Mouse (Mus musculus): Measurements from ENCODE around the gene Ggta1.
A peak's percentile ranks its signal among the peaks of the same experiment; 100 is the strongest.

The Ggta1 gene

DNA sequence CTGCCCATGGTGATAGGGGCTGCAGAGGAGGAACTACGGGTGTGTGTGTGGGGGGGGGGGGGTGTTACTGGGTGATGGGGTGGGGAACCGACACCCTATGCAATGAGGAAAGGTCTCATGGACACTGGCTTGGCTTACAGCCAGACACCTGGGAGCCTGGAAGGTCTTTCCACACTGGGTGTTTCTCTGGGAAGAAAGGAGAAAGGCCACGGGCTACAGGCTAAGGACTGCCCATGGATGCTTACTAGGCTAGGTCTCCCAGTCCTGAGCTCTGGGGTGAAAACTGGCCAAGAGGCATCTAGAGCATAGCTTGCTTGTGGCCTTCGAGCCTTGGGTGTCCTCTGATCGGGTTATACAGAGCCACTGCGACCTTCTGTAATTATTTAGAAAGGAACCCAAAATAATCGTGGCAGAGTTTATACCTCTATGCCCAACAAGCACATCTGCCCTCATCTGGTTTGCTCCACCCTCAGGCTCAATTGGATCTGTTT, at the start of gene Ggta1:
TSS of gene Ggta1 (minus strand) at position 441 of the 491 bp plus-strand sequence.
- DNase-seq (ENCODE audit: low read depth) = peak; percentile 55

DNA sequence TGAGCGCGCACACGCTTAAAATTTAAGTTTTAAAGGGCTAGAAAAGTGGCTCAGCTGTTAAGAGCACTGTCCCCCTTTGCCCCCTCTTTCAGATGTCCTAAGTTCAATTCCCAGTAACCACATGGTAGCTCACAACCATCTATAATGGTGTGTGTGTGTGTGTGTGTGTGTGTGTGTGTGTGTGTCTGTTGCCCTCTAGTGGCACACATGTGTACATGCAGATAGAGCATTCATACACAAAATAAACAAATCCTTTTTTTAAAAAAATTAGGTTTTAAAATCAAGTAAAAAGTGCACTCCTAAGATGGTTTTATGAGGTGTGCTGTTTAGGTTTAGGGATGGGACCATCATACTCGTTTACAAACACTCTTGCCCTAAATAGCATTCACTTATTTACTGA, 49.2 kb upstream of the Ggta1 start:
- no peak for DNase-seq (ENCODE audit: low read depth)

DNA sequence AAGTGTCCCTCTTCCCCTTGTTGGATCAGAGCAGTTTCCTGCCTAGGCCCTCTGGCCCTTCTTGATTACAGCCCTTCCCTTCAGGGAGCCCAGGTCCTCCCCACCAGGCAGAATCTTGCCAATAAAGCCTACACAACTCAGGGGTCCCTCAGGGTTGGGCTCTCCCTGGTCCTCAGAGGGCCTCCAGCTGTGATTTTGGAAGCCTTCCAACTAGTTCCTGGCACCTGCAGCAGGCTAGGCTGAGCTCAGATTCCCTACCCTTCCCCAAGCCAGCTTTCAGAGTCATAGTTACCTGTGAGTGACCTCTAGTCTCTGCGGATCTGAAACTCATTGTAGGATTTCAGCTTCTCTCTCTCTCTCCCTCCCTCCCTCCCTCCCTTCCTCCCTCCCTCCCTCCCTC, 47.9 kb upstream of the Ggta1 start:
- DNase-seq (ENCODE audit: low read depth) = peak; percentile 56

- DNase-seq (ENCODE audit: low read depth) = no peak
Measured at GRCm38 (mm10) chr2:35509888-35510287, 46.9 kb upstream of the Ggta1 start.

GRCm38 (mm10) chr2:35509343-35509667, 46.3 kb upstream of the Ggta1 start:
- DNase-seq (ENCODE audit: low read depth) = no peak

- DNase-seq (ENCODE audit: low read depth) = peak; percentile 83
Measured at GRCm38 (mm10) chr2:35508597-35509342, 45.7 kb upstream of the Ggta1 start.

GRCm38 (mm10) chr2:35507191-35507511, 44.1 kb upstream of the Ggta1 start:
- no peak for DNase-seq (ENCODE audit: low read depth)

DNA sequence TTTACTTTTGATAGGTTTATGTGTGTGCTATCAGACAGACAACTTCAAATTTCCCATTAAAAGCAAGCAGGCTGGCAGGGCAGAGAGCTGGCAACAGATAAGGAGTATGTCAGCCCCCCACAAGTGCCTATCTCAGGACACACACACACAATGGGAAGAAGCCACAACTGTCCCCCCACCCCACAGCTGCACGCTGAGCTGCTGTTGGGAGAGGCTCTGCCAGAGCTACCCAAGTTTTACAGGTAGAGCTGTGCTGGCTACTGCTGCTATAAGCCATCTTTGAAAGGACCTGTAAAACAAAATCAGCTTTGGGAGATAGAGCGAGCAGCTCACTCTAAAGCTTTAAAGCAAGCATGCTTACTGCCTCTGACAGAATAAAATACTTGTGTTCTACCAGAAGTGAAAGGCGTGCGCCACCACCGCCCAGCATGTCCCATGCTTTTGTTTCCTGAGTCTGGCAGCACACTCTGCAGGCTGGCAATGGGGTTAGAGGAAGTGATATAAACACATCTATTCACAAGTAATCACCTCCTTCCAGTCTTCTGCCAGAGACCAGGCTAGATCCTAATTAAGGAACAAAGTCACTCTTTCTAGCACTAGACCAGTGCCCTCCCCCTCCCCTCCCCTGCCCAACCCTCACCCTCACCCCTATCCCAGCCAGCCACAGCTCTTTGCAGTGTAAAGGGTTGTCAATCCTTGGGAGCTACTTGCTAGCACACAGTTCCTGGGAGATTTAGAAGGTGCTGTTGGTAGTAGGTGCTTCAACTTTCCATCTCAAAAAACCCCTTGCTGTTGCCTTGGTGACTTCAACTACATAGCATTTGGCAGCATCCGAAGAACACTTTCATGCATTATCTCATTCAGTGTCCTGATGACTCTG, 43.5 kb upstream of the Ggta1 start:
- DNase-seq (ENCODE audit: low read depth) = no peak

DNA sequence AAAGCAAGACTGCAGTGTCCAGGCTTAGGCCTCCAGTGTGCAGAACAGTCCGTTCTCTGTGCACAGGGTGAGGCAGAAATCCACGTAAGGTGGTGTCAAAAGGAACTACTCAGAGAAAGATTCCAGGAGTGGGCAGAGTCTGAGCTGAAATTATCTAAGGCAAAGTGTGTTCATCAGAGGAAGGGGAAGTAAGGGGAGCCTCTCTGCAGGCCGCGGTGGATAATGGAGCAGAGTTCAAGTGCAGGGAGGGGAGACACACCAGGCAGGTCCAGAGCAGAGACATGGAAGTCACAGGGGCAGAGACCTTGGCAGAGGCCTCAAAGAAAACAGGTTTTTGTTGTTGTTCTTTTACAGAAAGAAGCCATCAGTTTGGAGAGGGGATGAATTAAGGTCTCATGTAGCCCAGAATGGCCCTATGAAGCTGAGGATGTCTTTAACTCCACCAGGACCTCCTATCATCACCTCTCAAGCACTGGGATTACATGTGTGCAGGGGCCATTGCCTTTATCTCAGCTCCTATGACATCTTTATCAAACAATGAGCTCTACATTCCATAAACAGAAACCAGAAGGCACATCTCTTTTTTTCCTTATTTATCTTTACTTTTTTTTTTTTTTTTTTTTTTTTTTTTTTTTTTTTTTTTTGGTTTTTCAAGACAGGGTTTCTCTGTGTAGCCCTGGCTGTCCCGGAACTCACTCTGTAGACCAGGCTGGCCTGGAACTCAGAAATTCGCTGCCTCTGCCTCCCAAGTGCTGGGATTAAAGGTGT, 42.7 kb upstream of the Ggta1 start:
- DNase-seq (ENCODE audit: low read depth) = no peak

DNA sequence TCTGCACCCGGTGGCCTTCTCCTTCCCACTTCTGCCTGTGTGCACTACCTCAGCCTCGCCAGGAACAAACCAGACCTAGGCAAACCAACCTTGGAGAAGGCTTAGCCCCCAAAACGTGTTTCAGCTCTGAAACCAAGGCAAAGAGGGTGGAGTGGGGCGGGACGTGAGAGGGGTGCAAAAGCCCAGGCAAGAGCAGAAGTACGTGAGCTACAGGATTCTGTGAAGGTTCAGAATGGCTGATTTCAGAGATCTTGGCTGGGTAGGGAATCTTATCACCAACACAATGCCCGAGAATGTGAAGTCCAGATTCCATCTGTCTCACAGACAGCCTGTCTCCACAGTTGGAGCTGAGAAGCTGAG, 41.4 kb upstream of the Ggta1 start:
- DNase-seq (ENCODE audit: low read depth) = no peak

- DNase-seq (ENCODE audit: low read depth) = peak; percentile 43
Measured at GRCm38 (mm10) chr2:35503723-35504416, 40.8 kb upstream of the Ggta1 start.

GRCm38 (mm10) chr2:35503021-35503722, 40.1 kb upstream of the Ggta1 start:
- DNase-seq (ENCODE audit: low read depth) = peak; percentile 42

DNA sequence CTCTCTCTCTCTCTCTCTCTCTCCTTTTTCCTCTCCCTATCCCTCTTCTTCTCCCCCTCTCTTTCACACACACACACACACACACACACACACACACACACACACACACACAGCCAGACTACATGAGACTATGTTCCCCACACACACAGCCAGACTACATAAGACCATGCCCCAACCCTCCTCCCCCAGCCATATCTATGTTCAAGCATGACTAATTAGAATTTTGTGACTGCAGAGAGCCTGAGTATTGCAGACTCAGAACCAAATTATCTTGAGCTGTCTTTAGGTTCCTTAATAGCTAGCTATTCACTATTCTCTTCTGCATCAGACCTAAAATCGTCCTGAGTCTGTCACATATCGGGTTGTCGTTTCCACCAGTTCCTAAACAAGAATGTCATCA, 39.5 kb upstream of the Ggta1 start:
- no peak for DNase-seq (ENCODE audit: low read depth)

DNA sequence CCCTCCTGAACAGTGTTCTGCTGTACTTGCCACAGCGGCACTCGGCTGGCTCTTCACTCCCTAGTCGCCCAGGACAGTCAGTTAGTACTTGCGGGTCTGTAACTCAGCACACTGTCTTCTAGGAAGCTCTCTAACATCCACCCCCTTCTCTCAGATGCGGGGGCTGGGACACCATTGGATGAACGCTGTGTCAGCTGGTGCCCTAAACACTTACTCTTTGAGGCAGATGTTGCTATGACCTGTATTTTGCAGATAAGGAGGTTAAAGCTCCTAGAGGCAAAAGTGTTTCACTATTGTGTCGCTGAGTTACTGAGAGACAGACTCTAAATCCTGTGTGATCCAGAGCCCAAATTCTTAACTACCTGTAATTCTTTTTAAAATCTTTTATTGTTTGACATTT, 36.4 kb upstream of the Ggta1 start:
- no peak for DNase-seq (ENCODE audit: low read depth)

DNA sequence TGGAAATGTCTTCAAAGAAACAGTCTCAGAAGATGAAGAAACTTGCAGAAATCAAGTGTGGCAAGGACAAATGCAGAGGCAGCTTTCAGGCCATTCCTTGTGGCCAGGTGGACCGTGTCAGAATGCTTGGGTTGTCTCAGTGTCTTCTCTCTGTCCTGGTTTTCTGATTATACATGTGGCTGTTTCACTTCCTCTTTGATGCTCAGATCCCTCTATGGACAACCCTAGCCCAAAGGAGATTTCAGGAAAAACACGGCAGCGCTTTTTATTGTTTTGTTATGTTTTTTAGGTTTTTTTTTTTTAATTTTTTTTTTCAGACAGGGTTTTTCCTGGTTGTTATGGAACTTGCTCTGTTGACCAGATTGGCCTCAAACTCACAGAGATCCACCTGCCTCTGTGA, 35.9 kb upstream of the Ggta1 start:
- DNase-seq (ENCODE audit: low read depth) = no peak

GRCm38 (mm10) chr2:35497662-35498196, 34.7 kb upstream of the Ggta1 start:
- DNase-seq (ENCODE audit: low read depth) = no peak

DNA sequence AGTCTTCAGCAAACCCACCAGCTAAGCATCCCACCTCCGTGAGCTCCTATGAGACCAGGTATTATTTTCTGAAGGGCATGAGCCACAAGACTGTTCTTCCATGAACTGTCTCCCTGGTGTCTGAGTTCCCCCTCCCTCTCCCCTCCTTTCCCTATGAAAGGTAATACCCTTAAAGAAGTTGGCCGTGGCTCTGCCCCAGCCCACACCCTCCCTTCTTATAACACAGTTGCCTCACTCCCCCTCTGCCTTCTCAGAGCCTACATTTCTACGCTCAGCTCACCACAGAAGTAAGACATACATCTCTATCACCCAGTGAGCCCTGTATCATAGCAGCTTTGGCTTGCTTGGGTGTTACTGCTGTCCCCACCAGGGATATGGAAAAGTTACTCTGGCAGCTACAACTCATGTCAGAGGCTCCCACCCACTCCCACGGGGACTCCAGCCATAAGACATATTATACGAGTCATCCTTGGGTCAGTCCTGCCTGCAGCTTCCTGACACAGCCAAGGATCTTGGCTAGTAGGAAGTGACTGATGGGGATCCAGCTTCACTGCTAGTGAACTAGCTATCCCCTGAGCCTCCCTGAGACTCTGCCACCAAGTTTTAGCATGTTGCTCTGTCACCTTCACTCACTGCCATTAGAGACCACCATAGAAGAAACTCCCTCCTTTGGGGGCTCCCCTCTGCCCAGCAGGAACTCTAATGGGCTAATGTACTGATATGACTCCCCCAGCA, 33.4 kb upstream of the Ggta1 start:
- DNase-seq (ENCODE audit: low read depth) = peak; percentile 64

DNA sequence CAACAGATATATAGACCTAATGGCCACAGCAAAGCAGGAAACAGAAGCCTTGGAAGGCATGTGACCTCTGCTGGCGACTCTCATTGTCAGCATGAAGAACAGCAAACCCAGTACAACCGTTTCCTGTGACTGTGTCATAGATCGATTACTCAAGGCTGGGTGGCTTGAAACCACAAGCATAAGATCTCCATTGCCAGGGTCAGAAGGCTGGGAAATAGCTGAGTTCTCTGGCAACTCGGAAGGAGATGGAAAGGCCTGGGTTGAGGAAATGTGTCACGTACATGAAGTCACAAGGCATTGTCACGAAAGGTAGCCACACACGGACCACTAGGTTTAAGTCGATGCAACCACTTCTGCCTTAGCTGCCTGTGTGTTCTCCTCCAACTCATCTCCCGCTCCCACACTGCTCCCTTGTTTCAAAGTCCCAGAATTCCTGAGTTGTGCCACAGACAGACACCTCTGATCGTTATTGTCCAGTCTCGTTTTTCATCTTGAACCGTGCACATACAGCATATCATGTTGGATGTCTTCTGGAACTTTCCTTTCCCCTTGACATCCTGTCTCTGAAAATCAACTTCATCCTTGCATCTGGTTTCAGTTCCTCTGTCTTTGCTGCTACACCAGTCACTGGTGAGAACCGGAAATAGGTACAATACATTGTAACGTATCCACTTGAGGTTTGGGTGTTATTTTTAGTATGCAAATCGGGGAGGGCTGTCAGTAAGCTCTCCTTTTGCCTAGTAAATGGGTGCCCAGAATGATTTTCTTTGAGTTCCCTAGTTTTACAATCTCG, 32.7 kb upstream of the Ggta1 start:
- no peak for DNase-seq (ENCODE audit: low read depth)

DNA sequence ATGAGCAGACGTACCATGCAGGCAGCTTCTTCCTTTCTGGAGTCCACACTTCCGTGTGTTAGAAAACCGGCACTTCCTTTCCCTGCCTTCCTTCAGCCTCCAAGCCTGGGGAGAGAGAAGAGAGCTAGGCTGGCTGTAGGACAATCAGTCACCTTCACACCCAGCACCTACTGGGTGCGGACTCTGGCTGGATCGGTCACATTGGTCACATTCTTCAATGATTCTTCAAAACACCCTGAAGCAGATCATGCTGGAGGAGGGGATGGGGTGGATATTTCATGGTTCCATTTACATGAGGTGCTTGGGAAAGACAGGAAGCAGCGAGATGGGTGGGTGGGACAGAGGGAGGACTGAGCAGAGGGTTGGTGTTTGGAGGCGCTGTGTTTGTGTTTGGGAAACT, 30.5 kb upstream of the Ggta1 start:
- no peak for DNase-seq (ENCODE audit: low read depth)

DNA sequence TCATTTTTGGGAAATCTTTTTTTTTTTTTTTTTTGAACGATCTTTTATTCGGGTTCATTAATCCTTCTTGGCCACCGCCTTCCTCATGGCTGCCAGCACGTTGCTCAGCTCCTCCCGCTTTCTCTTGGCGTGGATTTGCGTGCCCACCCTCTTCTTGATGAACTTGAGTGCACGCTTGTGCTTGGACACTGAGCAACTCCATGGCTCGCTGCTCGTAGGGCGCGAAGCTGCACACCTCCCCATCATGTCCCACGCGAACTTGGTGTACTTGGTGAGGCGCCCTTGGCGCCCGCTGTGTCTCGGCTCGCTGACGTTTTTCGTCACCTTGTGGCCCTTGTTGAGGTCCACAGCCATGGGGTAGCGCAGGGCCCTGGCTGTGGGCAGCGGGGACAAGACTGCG, 28.1 kb upstream of the Ggta1 start:
- no peak for DNase-seq (ENCODE audit: low read depth)
